Mouse (Mus musculus) MEL (cell line): ENCODE measurements around the gene Rabgap1l. TPM values are rescaled to one million over a fixed set of nuclear protein-coding genes. Genes with fewer than 3 reads are reported as not detected.

Source experiments
- DNase-seq: peaks from one replicate; pipeline ENCODE4 v3.0.0; 2011; ENCODE audit warnings: low read depth, low spot score
- H3K27ac ChIP-seq: 2 replicates; pipeline ENCODE4 v1.5.1; 2012; ENCODE audit warnings: low read depth, mild to moderate bottlenecking, control low read depth, low read length, moderate library complexity; ENCODE audit not compliant: control insufficient read depth
- H3K27me3 ChIP-seq, 2 experiments: fragments of 150-350 bp in 1 of 2; sonication (generic) in 1 of 2; 2 replicates each; pipeline ENCODE4 v1.6.1; 2012; ENCODE audit warnings: low read length in 2 of 2, mild to moderate bottlenecking in 2 of 2, improper control_type of control experiment in 1 of 2, moderate library complexity in 1 of 2; ENCODE audit not compliant: insufficient read depth in 2 of 2, control insufficient read depth in 1 of 2
- H3K36me3 ChIP-seq, 2 experiments: 2 replicates each; pipeline ENCODE4 v1.6.1; 2012 to 2014; ENCODE audit warnings: low read length in 2 of 2, improper control_type of control experiment in 1 of 2, inconsistent platforms in 1 of 2, mild to moderate bottlenecking in 1 of 2; ENCODE audit not compliant: insufficient read depth in 2 of 2, control insufficient read depth in 1 of 2
- H3K4me1 ChIP-seq, 2 experiments: fragments of 150-350 bp in 1 of 2; sonication (generic) in 1 of 2; 2 replicates each; pipeline ENCODE4 v1.6.1; 2012; ENCODE audit warnings: low read length in 2 of 2, improper control_type of control experiment in 1 of 2, mild to moderate bottlenecking in 1 of 2; ENCODE audit not compliant: insufficient read depth in 2 of 2, control insufficient read depth in 1 of 2
- H3K4me3 ChIP-seq, 2 experiments: fragments of 150-350 bp in 1 of 2; sonication (generic) in 1 of 2; 2 replicates each; pipeline ENCODE4 v1.5.1; 2012; ENCODE audit warnings: low read depth in 2 of 2, low read length in 2 of 2, mild to moderate bottlenecking in 2 of 2, moderate library complexity in 2 of 2, control low read depth in 1 of 2, improper control_type of control experiment in 1 of 2; ENCODE audit not compliant: control insufficient read depth in 1 of 2, insufficient read depth in 1 of 2
- H3K79me2 ChIP-seq: 2 replicates; pipeline ENCODE4 v1.6.1; 2012; ENCODE audit warnings: mild to moderate bottlenecking, low read length, moderate library complexity; ENCODE audit not compliant: control insufficient read depth, poor library complexity, insufficient read depth
- H3K9ac ChIP-seq: 2 replicates; pipeline ENCODE4 v1.6.1; 2012; ENCODE audit warnings: low read depth, mild to moderate bottlenecking, control low read depth, low read length, moderate library complexity; ENCODE audit not compliant: control insufficient read depth, poor library complexity, severe bottlenecking
- H3K9me3 ChIP-seq: fragments of 150-350 bp; sonication (generic); replicated peaks from 2 replicates; pipeline ENCODE4 v1.6.1; 2012; ENCODE audit warnings: mild to moderate bottlenecking, low read length, improper control_type of control experiment, moderate library complexity; ENCODE audit not compliant: insufficient read depth
- BHLHE40 ChIP-seq: IDR thresholded peaks from 2 replicates; pipeline ENCODE4 v1.6.1; 2012; ENCODE audit warnings: low read depth, mild to moderate bottlenecking, inconsistent platforms, low read length, improper control_type of control experiment, borderline replicate concordance
- CHD2 ChIP-seq: IDR thresholded peaks from 2 replicates; pipeline ENCODE4 v1.6.1; 2011; ENCODE audit warnings: low read length, improper control_type of control experiment
- E2F4 ChIP-seq: IDR thresholded peaks from 2 replicates; pipeline ENCODE4 v1.6.1; 2011; ENCODE audit warnings: low read depth, low read length, improper control_type of control experiment, borderline replicate concordance
- EP300 ChIP-seq, 2 experiments: IDR thresholded peaks; 2 replicates each; pipeline ENCODE4 v1.6.1; 2011; ENCODE audit warnings: improper control_type of control experiment in 2 of 2, low read length in 2 of 2, low read depth in 1 of 2, mild to moderate bottlenecking in 1 of 2
- ETS1 ChIP-seq: IDR thresholded peaks from 2 replicates; pipeline ENCODE4 v1.6.1; 2012; ENCODE audit warnings: low read depth, mild to moderate bottlenecking, inconsistent platforms, low read length, improper control_type of control experiment, moderate library complexity
- GABPA ChIP-seq: IDR thresholded peaks from 2 replicates; pipeline ENCODE4 v1.6.1; 2012; ENCODE audit warnings: low read depth, mild to moderate bottlenecking, inconsistent platforms, low read length, improper control_type of control experiment, moderate library complexity
- GATA1 ChIP-seq: IDR thresholded peaks from 2 replicates; pipeline ENCODE4 v1.6.1; 2011; ENCODE audit warnings: low read depth, low read length, improper control_type of control experiment
- HCFC1 ChIP-seq: IDR thresholded peaks from 2 replicates; pipeline ENCODE4 v1.6.1; 2012; ENCODE audit warnings: low read depth, mild to moderate bottlenecking, inconsistent platforms, low read length, improper control_type of control experiment, moderate library complexity
- JUND ChIP-seq: IDR thresholded peaks from 2 replicates; pipeline ENCODE4 v1.6.1; 2011; ENCODE audit warnings: low read depth, mild to moderate bottlenecking, improper control_type of control experiment, low read length
- MAX ChIP-seq: IDR thresholded peaks from 2 replicates; pipeline ENCODE4 v1.6.1; 2011; ENCODE audit warnings: low read length, improper control_type of control experiment
- MAZ ChIP-seq: IDR thresholded peaks from 2 replicates; pipeline ENCODE4 v1.6.1; 2012; ENCODE audit warnings: low read depth, mild to moderate bottlenecking, inconsistent platforms, low read length, improper control_type of control experiment
- MEF2A ChIP-seq: IDR thresholded peaks from 2 replicates; pipeline ENCODE4 v1.6.1; 2014; ENCODE audit warnings: low read depth, mild to moderate bottlenecking, inconsistent platforms, low read length, improper control_type of control experiment; ENCODE audit not compliant: poor library complexity, insufficient replicate concordance, severe bottlenecking; ENCODE audit errors: extremely low read depth
- MXI1 ChIP-seq: IDR thresholded peaks from 2 replicates; pipeline ENCODE4 v1.6.1; 2011; ENCODE audit warnings: mild to moderate bottlenecking, low read depth, low read length, improper control_type of control experiment
- POLR2A ChIP-seq, 2 experiments: IDR thresholded peaks; 2 replicates each; pipeline ENCODE4 v1.6.1; 2011 to 2012; ENCODE audit warnings: low read length in 2 of 2, mild to moderate bottlenecking in 2 of 2, control low read depth in 1 of 2, improper control_type of control experiment in 1 of 2, low read depth in 1 of 2, moderate library complexity in 1 of 2; ENCODE audit not compliant: control insufficient read depth in 1 of 2, insufficient read depth in 1 of 2, poor library complexity in 1 of 2
- RAD21 ChIP-seq: IDR thresholded peaks from 2 replicates; pipeline ENCODE4 v1.6.1; 2011; ENCODE audit warnings: mild to moderate bottlenecking, low read depth, low read length, improper control_type of control experiment
- RCOR1 ChIP-seq: IDR thresholded peaks from 2 replicates; pipeline ENCODE4 v1.6.1; 2012; ENCODE audit warnings: low read depth, mild to moderate bottlenecking, inconsistent platforms, low read length, improper control_type of control experiment
- SIN3A ChIP-seq: IDR thresholded peaks from 2 replicates; pipeline ENCODE4 v1.6.1; 2012; ENCODE audit warnings: low read length, improper control_type of control experiment, inconsistent platforms
- SMC3 ChIP-seq: IDR thresholded peaks from 2 replicates; pipeline ENCODE4 v1.6.1; 2011; ENCODE audit warnings: low read depth, low read length, improper control_type of control experiment
- TCF12 ChIP-seq: IDR thresholded peaks from 2 replicates; pipeline ENCODE4 v1.6.1; 2014; ENCODE audit warnings: low read depth, mild to moderate bottlenecking, inconsistent platforms, low read length, improper control_type of control experiment, moderate library complexity
- USF1 ChIP-seq: IDR thresholded peaks from 2 replicates; pipeline ENCODE4 v1.6.1; 2014; ENCODE audit warnings: low read depth, mild to moderate bottlenecking, inconsistent platforms, low read length, improper control_type of control experiment, moderate library complexity
- USF2 ChIP-seq, 2 experiments: IDR thresholded peaks; 2 replicates each; pipeline ENCODE4 v1.6.1; 2011 to 2012; ENCODE audit warnings: improper control_type of control experiment in 2 of 2, low read length in 2 of 2, borderline replicate concordance in 1 of 2, inconsistent platforms in 1 of 2, low read depth in 1 of 2, mild to moderate bottlenecking in 1 of 2; ENCODE audit not compliant: insufficient read depth in 1 of 2
- ZC3H11A ChIP-seq: IDR thresholded peaks from 2 replicates; pipeline ENCODE4 v1.6.1; 2012; ENCODE audit warnings: low read depth, mild to moderate bottlenecking, inconsistent platforms, low read length, improper control_type of control experiment
- ZKSCAN1 ChIP-seq: IDR thresholded peaks from 2 replicates; pipeline ENCODE4 v1.6.1; 2012; ENCODE audit warnings: low read depth, mild to moderate bottlenecking, inconsistent platforms, low read length, improper control_type of control experiment, moderate library complexity
- ZNF384 ChIP-seq: IDR thresholded peaks from 2 replicates; pipeline ENCODE4 v1.6.1; 2012; ENCODE audit warnings: low read depth, mild to moderate bottlenecking, inconsistent platforms, low read length, improper control_type of control experiment
- polyA plus RNA-seq, 2 experiments: library from polyadenylated mRNA; stranded (reverse) in 1 of 2; unstranded in 1 of 2; fragments of >175 nt in 1 of 2; fragments of >200 nt in 1 of 2; gene quantifications; 2 replicates each; pipeline versions ENCODE4 v1.2.1 to v1.2.4; 2012; ENCODE audit warnings: low replicate concordance in 2 of 2, low read depth in 1 of 2; ENCODE audit not compliant: insufficient read length in 2 of 2, insufficient read depth in 1 of 2, missing spikeins in 1 of 2
- total RNA-seq: library from RNA; depleted of rRNA; stranded (reverse); fragments of 300-350 nt; gene quantifications from 2 replicates; pipeline ENCODE4 v1.2.3, GENCODE M21; 2012

The Rabgap1l gene
- total and polyA plus RNA-seq, 3 experiments = 24.1 to 26.2 TPM; not detected in 1

DNA sequence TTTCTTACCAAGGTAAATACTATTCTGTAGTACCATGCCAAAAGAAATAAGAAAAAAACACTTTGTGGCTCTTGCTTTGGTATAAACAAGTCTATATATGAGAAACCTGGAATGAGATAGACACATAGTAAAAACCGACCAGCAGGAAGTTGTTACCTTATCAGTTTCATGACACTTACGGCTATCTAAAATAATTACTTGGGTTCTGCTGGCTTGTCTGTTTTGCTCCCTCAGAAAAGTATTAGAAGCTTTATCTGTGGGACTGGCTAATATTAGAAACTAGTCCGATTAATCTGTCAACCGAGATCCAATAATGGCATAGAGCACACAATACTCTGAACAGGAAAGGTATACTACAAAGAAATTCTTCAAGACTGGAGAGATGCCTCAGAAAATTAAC, 79.1 kb downstream of the Rabgap1l start:
- Histone ChIP-seq H3K27me3 (no peaks in the 10 kb centered on the region), H3K36me3 (peaks cover 2 to 24% of the 10 kb centered on the region in 2 experiments; a peak in 3 of 4 replicates), H3K9me3 (no peaks in the 10 kb centered on the region), H3K27ac (peak overlapping the region; percentile 31; the same call in 1 of the 2 replicates), H3K79me2 (no peaks in the 10 kb centered on the region), H3K9ac (no peak overlapping the region), H3K4me3 (no peak overlapping the region), H3K4me1 (peaks cover 2 to 11% of the 10 kb centered on the region in 2 experiments; a peak in 2 of 4 replicates)
- TF ChIP-seq HCFC1 (no peak), SIN3A (no peak; the same call in 1 of the 2 replicates), GATA1 (peak; percentile 82), GABPA (no peak), MAX (no peak), RCOR1 (peak; percentile 38; the same call in 1 of the 2 replicates), EP300 (IDR thresholded peaks at IDR 0.05; ENCODE audit: low read depth in 1 of 2, low read length in 2 of 2) (peak; percentile 73 to 78), CHD2 (no peak), ETS1 (peak; percentile 76), SMC3 (no peak), JUND (no peak), MEF2A (peak; percentile 82; the same call in 1 of the 2 replicates), ZKSCAN1 (no peak), POLR2A (IDR thresholded peaks at IDR 0.05; ENCODE audit: control insufficient read depth in 1 of 2, insufficient read depth in 1 of 2, low read depth in 1 of 2, low read length in 2 of 2, poor library complexity in 1 of 2) (no peak), E2F4 (no peak), USF1 (no peak), TCF12 (peak; percentile 75)
- DNase-seq = peak; percentile 36

DNA sequence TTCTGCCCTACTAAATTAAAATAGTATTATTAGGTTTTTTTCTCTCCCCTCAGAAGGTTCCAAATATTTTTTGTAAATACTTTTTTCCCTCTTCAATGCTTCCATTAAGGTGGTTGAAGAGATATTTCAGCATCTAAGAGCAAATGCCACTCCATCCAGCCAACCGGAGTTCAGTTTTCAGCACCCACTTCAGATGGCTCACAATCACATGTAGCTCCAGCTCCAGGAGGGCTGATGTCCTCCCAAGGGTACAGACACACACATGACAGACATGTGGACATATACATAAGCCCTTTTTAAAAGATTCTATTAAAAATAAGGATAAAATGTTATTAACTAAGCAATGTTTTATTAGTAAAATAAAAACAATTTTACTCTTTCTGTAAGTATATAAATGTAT, 79.6 kb downstream of the Rabgap1l start:
- H3K36me3 ChIP-seq = peaks cover 2 to 24% of the 10 kb centered on the region in 2 experiments; a peak in 3 of 4 replicates
- H3K9ac ChIP-seq = no peak overlapping the region
- H3K27me3 ChIP-seq = no peaks in the 10 kb centered on the region
- H3K79me2 ChIP-seq = no peaks in the 10 kb centered on the region
- no peak overlapping the region for H3K4me3 ChIP-seq
- no peaks in the 10 kb centered on the region for H3K9me3 ChIP-seq
- peaks cover 2 to 11% of the 10 kb centered on the region in 2 experiments; a peak in 2 of 4 replicates for H3K4me1 ChIP-seq
- DNase-seq = no peak
- no peak for TF ChIP-seq MXI1
- no peak for TF ChIP-seq HCFC1
- TF ChIP-seq ZC3H11A = no peak
- TF ChIP-seq BHLHE40 = no peak
- TF ChIP-seq MAZ = no peak
- TF ChIP-seq USF1 = no peak
- TF ChIP-seq ZNF384 = no peak
- no peak for TF ChIP-seq RAD21
- TF ChIP-seq TCF12 = no peak
- no peak for TF ChIP-seq MAX
- no peak for TF ChIP-seq USF2 (IDR thresholded peaks at IDR 0.05; ENCODE audit: borderline replicate concordance in 1 of 2, insufficient read depth in 1 of 2, low read depth in 1 of 2, low read length in 2 of 2)
- no peak for TF ChIP-seq GABPA
- no peak for TF ChIP-seq SIN3A
- no peak for TF ChIP-seq MEF2A
- TF ChIP-seq CHD2 = no peak
- no peak overlapping the region; the same call in 1 of the 2 replicates for H3K27ac ChIP-seq
